Mouse (Mus musculus): Measurements from ENCODE around the gene Gpkow. TPM values are rescaled to one million over a fixed set of nuclear protein-coding genes. Genes with fewer than 3 reads are reported as not detected.

The Gpkow gene
- 27.6 and 31.8 TPM in 2 replicates for polyA plus RNA-seq (2015; fragmentation: Nextera tagmentation; extraction: Ambion mirVana)

DNA sequence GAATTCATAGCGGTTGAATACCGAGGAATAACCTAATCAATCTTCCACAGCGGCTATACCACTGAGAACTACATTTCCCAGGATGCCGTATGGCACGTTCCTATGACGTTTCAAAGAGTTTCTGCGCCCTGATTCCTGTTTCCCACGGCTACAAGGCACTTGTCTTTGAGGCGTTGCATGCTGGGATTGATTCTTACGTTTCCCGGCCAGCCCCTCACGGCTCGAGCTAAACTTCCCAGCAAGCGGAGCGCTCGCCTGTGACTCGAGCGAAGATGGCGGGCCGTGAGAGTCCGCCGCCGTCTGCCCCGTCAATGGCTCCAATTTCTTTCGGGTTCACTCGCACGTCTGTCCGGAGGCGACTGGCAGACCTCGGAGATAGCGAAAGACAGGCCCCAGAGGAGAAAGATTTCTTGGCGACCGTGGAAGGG is at the start of gene Gpkow:
Gene Gpkow (plus strand): TSS at position 178 of the 428 bp plus-strand sequence.
- Histone ChIP-seq H3K4me1 (replicated peaks) (no peaks in the 10 kb centered on the region), H3K9ac (peak within 1 kb of the TSS; percentile 50), H3K9me3 (no peaks in the 10 kb centered on the region), H3K27me3 (replicated peaks) (no peaks in the 10 kb centered on the region), H3K36me3 (no peaks in the 10 kb centered on the region), H3K4me2 (replicated peaks) (peak within 1 kb of the TSS; percentile 53), H3K4me3 (replicated peaks) (peak within 1 kb of the TSS; percentile 52), H3K27ac (0 out of 2 replicates have a peak within 1 kb of the TSS, but pooled peaks have one; percentile 22)
- 14% methylated on average over 33 of the region's 33 CpGs for WGBS
- ATAC-seq, result peak; percentile 96

GRCm38 (mm10) chrX:7648671-7649304 is 48.1 kb upstream of the Gpkow start:
- ATAC-seq, result peak; percentile 98
- Histone ChIP-seq H3K4me1 (replicated peaks) (no peaks in the 10 kb centered on the region), H3K36me3 (no peaks in the 10 kb centered on the region), H3K9me3 (no peaks in the 10 kb centered on the region), H3K9ac (peak overlapping the region; percentile 61), H3K27me3 (replicated peaks) (no peaks in the 10 kb centered on the region), H3K27ac (peak overlapping the region; percentile 77; the same call in 1 of the 2 replicates), H3K4me3 (replicated peaks) (peak overlapping the region; percentile 49), H3K4me2 (replicated peaks) (peak overlapping the region; percentile 70)
- 25% methylated on average over 25 of the region's 25 CpGs for WGBS

DNA sequence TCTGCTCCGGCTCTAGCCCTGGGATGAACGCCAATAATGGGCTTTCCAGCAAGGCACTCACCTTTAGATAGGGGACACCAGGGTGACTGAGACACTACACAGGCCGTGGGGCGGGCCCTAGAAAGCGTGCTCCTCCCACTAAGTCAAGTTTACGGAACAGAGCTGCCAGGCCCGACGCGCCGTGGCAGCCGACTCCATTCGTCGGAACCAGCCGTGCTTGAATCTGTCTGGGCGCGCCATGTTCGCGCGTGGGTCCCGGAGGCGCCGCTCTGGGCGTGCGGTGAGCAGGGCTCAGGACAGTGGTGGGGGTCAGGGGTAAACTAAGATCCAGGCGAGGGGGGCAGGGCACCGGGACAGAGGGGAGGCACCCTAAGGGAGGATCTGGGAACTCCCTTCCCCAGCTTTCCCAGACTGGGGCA is 39.7 kb upstream of the Gpkow start, which contains the start of gene Prickle3:
Gene Prickle3 (plus strand): TSS at position 40 of the 419 bp plus-strand sequence.
- Histone ChIP-seq H3K27ac (peak within 1 kb of the TSS; percentile 66), H3K4me1 (replicated peaks) (no peaks in the 10 kb centered on the region), H3K9me3 (no peaks in the 10 kb centered on the region), H3K4me2 (replicated peaks) (peak within 1 kb of the TSS; percentile 59), H3K27me3 (replicated peaks) (no peaks in the 10 kb centered on the region), H3K36me3 (no peaks in the 10 kb centered on the region), H3K9ac (peak within 1 kb of the TSS; percentile 62), H3K4me3 (replicated peaks) (peak within 1 kb of the TSS; percentile 52)
- peak; percentile 64 for ATAC-seq
- 12% methylated on average over 26 of the region's 26 CpGs for WGBS

DNA sequence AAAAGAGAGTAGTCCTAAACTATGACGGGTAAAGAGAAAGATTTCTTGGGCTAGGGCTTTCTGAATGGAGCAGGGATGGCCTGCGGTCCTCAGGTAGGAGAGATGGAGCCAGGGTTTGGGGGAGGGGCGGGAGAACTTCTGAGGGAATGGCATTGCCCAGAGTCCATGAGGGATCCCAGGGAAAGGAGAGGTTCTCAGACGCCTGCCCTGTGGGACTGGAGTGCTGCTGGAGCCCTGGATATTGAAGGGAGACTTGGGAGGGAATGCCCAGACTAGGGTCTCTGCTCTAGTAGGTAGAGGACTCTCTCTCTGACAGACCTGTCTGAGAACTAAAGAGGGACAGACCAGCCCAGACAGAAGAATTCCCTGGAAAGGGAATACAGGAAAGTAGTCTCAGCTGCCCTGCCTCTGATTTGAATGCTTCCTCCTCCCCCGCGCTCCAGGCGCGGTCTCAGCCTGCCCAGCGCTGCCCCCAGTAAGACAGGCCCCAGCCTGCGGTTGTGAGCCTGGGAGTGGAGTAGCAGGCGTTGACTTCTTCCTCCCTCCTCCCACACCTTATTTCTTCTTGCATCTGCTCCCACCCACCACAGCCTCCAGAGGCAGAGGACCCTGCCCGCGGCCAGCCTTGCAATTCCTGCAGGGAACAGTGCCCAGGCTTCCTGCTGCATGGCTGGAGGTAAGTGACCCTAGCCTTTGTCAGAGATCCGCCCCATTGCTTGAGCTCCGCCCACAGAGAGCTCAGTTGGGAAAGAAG is 38.7 kb upstream of the Gpkow start:
- peak; percentile 89 for ATAC-seq
- Histone ChIP-seq H3K9ac (peak overlapping the region; percentile 28; the same call in 1 of the 2 replicates), H3K27ac (peak overlapping the region; percentile 66), H3K27me3 (replicated peaks) (no peaks in the 10 kb centered on the region), H3K9me3 (no peaks in the 10 kb centered on the region), H3K36me3 (no peaks in the 10 kb centered on the region), H3K4me3 (replicated peaks) (peak overlapping the region; percentile 52), H3K4me2 (replicated peaks) (peak overlapping the region; percentile 59), H3K4me1 (replicated peaks) (no peaks in the 10 kb centered on the region)
- WGBS, result 19% methylated on average over 15 of the region's 15 CpGs

GRCm38 (mm10) chrX:7658785-7659589 is 37.9 kb upstream of the Gpkow start:
- Histone ChIP-seq H3K9me3 (no peaks in the 10 kb centered on the region), H3K9ac (no peak overlapping the region; the same call in 1 of the 2 replicates), H3K4me1 (replicated peaks) (no peaks in the 10 kb centered on the region), H3K4me2 (replicated peaks) (peak overlapping the region; percentile 59), H3K27me3 (replicated peaks) (no peaks in the 10 kb centered on the region), H3K36me3 (no peaks in the 10 kb centered on the region), H3K27ac (peak overlapping the region; percentile 66), H3K4me3 (replicated peaks) (peak overlapping the region; percentile 52; the same call in 1 of the 2 replicates)
- 37% methylated on average over 11 of the region's 11 CpGs for WGBS
- peak; percentile 68 for ATAC-seq

DNA sequence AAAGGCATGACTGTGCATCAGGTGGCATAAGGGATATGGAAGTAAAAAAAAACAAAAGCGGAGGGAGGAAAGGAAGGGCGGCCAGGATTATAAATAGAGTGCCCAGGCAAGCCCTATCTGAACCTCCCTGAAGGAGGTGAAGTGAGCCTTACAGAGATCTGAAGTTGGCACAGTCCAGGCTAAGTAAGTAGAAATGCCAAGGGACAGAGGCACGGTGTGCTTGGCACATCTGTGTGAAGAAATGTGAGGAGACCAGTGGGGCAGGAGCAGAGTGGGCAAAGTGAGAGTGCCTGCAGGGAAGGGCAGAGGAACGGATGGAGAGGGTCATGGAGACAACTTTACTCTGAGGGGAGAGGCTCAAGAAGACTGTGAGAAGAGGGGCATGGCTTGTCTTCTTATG is 35.8 kb upstream of the Gpkow start:
- ATAC-seq, result no peak
- no peaks in the 10 kb centered on the region for H3K9me3 ChIP-seq

DNA sequence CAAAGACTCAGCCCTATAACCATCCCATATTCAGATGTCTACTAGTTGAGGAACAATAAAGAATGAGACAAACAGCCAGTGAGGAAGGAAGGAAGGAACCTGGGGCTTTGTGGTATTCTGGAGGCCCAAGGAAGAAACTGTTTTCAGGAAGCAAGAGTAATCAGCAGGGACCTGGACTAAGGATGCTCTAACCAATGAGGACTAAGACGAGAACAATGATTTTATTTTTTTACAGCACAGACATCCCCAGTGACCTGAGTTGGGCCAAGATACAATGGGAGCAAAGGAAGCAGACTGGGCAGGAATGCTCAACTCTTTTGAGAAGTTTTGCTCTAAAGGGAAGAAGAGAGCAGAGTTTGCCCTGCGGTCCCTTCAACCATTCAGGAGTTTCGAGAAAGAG is 34.0 kb upstream of the Gpkow start:
- Histone ChIP-seq H3K27me3 (replicated peaks) (no peaks in the 10 kb centered on the region), H3K9ac (no peak overlapping the region), H3K27ac (no peak overlapping the region), H3K9me3 (no peaks in the 10 kb centered on the region), H3K4me2 (replicated peaks) (no peak overlapping the region), H3K4me3 (replicated peaks) (no peak overlapping the region), H3K4me1 (replicated peaks) (no peaks in the 10 kb centered on the region), H3K36me3 (no peaks in the 10 kb centered on the region)
- ATAC-seq, result no peak
- WGBS, result 87% methylated on average over 3 of the region's 3 CpGs

More for the DNA sequence above, 35.8 kb upstream of the Gpkow start:
- no peaks in the 10 kb centered on the region for H3K36me3 ChIP-seq
- no peak overlapping the region for H3K4me3 ChIP-seq (replicated peaks)
- no peak overlapping the region for H3K27ac ChIP-seq
- no peaks in the 10 kb centered on the region for H3K4me1 ChIP-seq (replicated peaks)
- no peak overlapping the region for H3K9ac ChIP-seq
- WGBS, result 85% methylated on average over 4 of the region's 4 CpGs
- H3K27me3 ChIP-seq (replicated peaks), result no peaks in the 10 kb centered on the region
- H3K4me2 ChIP-seq (replicated peaks), result no peak overlapping the region

- H3K9me3 ChIP-seq, result no peaks in the 10 kb centered on the region
- H3K4me1 ChIP-seq (replicated peaks), result no peaks in the 10 kb centered on the region
These were observed 32.1 kb upstream of the Gpkow start for GRCm38 (mm10) chrX:7664791-7665190.

DNA sequence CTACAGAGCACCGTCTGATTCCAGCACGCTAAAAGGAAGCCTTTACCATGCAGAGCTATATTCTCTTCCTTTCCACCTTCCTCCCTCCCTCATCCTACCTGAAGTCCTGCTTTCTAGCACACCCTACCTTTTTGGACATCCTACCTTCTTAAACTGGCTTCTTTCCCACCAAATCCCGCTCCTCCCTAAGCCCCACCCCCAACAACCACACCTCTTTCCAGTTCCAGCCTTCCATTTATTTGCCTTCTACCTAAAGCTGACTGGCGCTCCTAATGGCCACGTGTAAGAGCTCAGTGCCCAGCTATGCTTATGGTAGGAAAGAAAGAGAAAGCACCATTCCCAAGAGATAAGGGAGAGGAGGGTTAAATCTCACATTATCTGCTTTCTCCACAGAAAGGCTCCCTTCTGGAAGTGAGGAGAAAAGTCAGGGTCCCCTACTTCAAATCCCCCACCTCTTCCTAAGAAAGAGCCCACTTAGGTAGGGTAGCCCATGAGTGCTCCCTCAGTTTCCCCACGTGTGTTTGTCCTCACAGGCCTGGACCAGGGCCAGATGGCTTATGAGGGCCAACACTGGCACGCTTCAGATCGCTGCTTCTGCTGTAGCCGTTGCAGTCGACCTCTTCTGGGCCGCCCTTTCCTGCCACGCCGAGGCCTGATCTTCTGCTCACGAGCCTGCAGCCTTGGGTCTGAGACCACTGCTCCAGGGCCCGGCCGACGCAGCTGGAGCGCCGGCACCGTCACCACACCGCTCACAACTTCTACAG is 31.0 kb upstream of the Gpkow start:
- H3K4me2 ChIP-seq (replicated peaks), result no peak overlapping the region
- H3K27ac ChIP-seq, result no peak overlapping the region
- no peaks in the 10 kb centered on the region for H3K36me3 ChIP-seq
- 68% methylated on average over 21 of the region's 21 CpGs for WGBS
- H3K4me3 ChIP-seq (replicated peaks), result no peak overlapping the region
- no peak for ATAC-seq
- no peak overlapping the region for H3K9ac ChIP-seq
- H3K4me1 ChIP-seq (replicated peaks), result no peaks in the 10 kb centered on the region
- H3K27me3 ChIP-seq (replicated peaks), result no peaks in the 10 kb centered on the region
- no peaks in the 10 kb centered on the region for H3K9me3 ChIP-seq

More at GRCm38 (mm10) chrX:7664791-7665190, 32.1 kb upstream of the Gpkow start:
- no peaks in the 10 kb centered on the region for H3K36me3 ChIP-seq
- no peaks in the 10 kb centered on the region for H3K27me3 ChIP-seq (replicated peaks)
- no peak for ATAC-seq
- no peak overlapping the region for H3K27ac ChIP-seq
- no peak overlapping the region for H3K4me2 ChIP-seq (replicated peaks)
- no peak overlapping the region for H3K9ac ChIP-seq
- no peak overlapping the region for H3K4me3 ChIP-seq (replicated peaks)
- WGBS, result 88% methylated on average over 11 of the region's 11 CpGs

DNA sequence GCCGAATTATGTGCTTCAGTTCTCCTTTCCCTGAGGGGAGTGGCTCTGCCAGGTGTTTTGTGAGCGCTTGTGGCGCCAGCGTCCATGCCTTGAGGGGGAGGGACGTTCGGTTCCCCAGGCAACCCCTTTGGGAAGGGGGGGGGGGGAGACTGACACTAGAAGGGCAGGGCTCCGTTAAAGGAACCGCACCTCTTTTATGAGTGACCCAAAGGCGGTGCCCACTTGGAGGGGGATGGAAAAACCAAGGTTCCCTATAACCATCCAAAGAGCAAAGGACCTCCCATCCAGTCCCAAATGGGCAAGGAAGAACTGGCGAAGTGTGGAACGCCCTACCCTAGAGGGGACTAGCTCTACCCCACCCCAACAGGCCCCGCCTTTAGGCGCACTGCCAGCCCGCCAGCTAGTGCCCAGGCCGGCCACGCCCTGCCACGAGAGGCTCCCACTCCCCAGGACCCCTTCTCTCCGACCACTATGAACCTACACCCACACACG is 26.5 kb upstream of the Gpkow start:
- H3K4me2 ChIP-seq (replicated peaks), result peak overlapping the region; percentile 53
- no peaks in the 10 kb centered on the region for H3K36me3 ChIP-seq
- H3K4me3 ChIP-seq (replicated peaks), result peak overlapping the region; percentile 57
- H3K9me3 ChIP-seq, result no peaks in the 10 kb centered on the region
- H3K9ac ChIP-seq, result peak overlapping the region; percentile 58
- peak overlapping the region; percentile 79 for H3K27ac ChIP-seq
- H3K4me1 ChIP-seq (replicated peaks), result no peaks in the 10 kb centered on the region
- H3K27me3 ChIP-seq (replicated peaks), result no peaks in the 10 kb centered on the region
- 25% methylated on average over 19 of the region's 19 CpGs for WGBS
- peak; percentile 77 for ATAC-seq

GRCm38 (mm10) chrX:7670921-7671623 is 25.9 kb upstream of the Gpkow start, which contains the start of gene Plp2:
Gene Plp2, minus strand, starts transcription at chrX:7671390.
- no peaks in the 10 kb centered on the region for H3K36me3 ChIP-seq

More at GRCm38 (mm10) chrX:7670921-7671623, 25.9 kb upstream of the Gpkow start, which contains the start of gene Plp2:
- WGBS, result 20% methylated on average over 36 of the region's 36 CpGs
- H3K9me3 ChIP-seq, result no peaks in the 10 kb centered on the region
- no peaks in the 10 kb centered on the region for H3K27me3 ChIP-seq (replicated peaks)
- peak within 1 kb of the TSS; percentile 58 for H3K9ac ChIP-seq
- peak within 1 kb of the TSS; percentile 53 for H3K4me2 ChIP-seq (replicated peaks)
- no peaks in the 10 kb centered on the region for H3K4me1 ChIP-seq (replicated peaks)
- peak within 1 kb of the TSS; percentile 79 for H3K27ac ChIP-seq
- ATAC-seq, result peak; percentile 67
- H3K4me3 ChIP-seq (replicated peaks), result peak within 1 kb of the TSS; percentile 57

Data from intestine, embryonic 15.5 days (tissue).